Mouse (Mus musculus): ENCODE data around the gene Mast3.

Mast3 gene

DNA sequence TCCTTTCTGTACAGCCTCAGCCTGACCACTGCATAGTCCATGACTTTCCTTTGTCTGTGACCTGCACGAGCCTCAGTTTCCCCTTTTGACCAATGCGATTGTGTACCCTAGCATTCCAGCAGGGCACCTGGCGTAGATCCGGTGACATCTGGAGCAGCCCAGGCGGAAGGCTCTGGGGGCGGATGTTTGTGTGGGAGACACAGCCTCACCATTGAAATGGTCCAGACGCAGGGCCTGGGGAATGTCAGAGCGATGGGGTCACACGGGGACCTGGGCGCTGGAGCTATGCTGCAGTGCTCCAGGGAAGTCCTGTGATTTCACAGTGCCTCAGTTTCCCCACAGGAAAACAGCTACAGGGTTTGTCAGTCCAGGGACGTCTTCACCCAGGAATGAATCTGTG, 62.7 kb downstream of the Mast3 start:
- no peak for DNase-seq

DNA sequence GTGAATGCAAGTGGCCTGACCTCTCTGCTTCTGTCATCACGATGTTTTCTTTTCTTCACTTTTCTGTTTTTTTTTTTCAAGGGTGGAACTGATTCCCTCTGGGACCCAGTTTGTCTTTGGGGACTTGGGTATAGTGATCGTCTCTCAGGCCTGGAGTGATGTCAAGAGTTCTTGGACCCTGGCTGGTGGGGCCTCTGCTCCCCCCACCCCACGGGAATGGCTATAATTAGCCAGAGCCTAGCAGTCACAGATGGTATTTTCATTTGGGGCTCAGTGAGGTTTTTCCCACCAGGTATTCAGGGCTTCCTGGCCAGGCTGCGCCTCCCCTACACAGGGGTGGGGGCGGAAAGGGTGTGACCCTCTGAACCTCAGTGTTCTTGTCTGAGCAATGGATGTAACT, 63.2 kb downstream of the Mast3 start:
- DNase-seq, result no peak

DNA sequence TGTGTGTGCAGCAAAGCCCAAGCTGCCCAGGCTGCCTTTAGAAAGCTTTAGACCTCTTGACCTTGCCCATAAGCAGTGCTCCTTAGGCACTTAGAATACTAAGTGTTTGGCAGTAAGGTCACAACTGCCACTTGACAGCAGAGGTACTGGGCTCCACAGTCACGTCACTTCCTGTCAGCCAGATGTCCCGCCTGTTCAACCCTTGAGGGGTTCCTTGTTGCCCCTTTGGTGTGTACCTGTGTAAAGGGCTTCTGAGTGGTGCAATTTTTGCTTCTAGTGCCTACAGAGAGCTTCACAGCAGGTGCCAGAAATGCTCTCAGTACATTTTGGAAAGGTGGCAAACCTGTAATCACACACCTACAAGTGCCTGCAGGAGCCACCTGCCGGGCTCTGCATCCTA, 66.6 kb downstream of the Mast3 start:
- no peak for DNase-seq

DNA sequence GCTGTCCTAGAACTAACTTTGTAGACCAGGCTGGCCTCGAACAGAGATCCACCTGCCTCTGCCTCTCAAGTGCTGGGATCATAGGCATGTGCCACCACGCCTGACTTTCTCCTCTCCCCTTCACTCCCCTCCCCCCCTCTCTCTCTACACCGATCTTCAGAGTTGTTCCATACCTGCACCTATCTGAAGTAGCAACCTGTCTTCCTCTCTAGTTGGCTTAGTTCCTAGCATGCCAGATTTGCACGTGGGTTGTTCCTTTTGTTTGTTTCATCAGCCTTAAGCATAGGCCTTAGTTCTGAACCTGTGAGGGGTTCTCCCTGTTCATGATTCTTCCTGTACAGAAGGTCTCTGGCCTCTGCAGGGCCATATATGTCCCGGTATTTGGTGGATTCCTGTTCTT, 67.1 kb downstream of the Mast3 start:
- no peak for DNase-seq

DNA sequence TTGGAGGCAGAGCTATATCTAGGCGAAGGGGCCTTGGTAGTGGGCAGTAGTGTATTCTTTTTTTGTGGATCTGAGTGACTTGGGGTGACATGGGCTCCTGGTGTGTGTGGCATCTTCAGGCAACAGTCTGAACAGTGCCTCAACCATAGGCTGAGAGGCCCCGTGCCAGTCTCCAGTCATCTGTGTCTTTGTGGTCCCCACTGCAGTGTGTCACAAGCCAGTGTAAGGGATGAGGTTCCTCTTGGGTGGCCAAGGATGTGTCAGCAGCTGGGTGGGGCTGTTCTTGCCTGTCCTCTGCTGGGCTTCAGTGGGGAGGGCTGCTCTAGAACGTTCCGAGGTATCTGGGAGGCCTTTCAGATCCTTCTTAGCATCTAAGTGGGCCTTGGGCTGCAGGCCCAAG, 73.9 kb downstream of the Mast3 start:
- DNase-seq, result no peak

DNA sequence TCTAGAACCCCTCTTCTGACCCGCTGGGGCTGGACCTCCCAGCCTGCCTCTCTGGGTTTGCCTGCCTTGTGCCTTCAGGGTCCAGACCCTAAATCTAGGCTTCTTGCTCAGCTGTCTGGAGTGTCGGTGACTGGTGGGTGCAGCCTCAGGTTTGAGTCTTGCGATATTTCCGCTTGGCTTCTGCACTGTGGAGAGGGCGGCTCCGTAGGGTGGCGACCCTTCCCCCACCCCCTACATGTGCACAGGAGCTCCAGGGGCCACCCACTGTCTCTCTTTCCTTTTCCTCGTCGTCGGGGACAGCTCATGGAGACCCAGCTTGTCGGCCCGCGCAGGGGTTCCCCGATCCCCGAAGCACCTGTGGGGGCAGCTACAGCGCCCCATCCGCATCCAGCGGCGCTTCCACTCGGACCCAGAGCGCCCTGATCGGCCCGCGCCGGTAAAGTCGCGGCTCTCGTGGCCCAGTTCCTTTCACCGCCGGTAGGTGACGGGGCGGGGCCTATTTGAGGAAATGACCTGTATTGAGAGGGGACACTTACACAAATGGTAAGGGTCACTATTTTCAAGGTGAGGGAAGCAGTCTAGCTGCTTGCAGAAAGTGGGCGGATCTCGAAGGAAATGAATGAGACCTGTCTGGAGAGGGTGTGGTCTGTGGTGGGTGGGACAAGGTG, 74.9 kb downstream of the Mast3 start:
- DNase-seq, result no peak

Measured in kidney, adult 9 months (tissue).